Mouse (Mus musculus): ENCODE data around the gene Ank3.

Gene Ank3

DNA sequence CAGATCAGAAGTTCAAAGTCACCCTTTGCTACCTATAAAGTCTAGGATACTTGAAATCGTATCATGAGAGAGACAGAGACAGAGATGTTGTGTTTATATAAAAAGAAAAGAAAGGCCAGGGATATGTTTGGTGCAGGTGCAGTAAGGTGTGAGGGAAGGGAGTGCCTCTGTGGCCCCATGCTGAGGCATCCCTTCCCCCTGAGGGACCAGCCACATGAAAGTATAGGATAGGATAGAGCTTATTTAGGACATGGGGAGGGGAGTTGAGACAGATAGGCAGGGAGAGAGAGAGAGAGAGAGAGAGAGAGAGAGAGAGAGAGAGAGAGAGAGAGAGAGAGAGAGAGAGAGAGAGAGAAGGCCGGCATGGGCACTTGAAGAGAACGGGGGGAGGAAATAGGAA, 175.2 kb downstream of the Ank3 start:
- no peak for DNase-seq (ENCODE audit: low spot score)

DNA sequence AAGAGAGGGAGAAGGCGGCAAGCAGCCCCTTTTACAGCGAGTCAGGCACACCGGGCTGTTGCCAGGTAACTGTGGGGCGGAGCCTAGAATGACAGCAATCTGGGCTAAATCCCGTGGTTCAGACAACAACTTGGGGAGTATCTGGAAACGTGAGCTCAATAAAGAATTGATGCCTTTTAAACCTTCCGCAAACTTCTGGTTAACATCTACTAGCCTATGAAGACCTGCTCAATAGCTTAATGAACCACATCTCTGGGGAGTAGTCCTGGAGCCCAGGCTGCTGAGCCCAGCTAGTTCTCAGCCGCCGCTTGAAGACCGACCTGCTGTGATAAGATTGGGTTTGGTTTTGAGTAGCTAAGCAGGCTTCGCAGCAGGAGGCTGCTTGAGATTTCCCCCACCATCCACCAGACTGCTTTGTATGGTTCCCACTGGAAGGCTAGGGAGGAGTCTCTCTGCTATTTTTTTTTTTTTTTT, 175.7 kb downstream of the Ank3 start:
- no peak for DNase-seq (ENCODE audit: low spot score)

DNA sequence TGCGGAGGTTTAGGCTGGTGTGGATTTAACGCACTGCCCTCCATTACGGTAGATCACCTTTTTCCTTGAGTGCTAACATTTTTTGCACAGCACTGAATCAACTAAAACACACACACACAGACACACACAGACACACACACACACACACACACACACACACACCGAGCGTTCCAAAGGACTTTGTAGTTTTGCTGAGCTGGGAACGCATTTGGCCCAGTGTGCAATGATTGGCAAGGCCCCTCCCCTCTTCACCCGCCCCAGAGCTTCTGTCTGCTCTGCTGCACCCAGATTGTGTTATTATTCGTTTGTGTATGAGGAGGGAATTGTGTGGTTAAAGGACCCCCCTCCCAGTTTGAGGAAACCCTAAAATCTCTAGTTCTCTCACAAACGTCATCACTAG, 176.3 kb downstream of the Ank3 start:
- DNase-seq (ENCODE audit: low spot score), result no peak

DNA sequence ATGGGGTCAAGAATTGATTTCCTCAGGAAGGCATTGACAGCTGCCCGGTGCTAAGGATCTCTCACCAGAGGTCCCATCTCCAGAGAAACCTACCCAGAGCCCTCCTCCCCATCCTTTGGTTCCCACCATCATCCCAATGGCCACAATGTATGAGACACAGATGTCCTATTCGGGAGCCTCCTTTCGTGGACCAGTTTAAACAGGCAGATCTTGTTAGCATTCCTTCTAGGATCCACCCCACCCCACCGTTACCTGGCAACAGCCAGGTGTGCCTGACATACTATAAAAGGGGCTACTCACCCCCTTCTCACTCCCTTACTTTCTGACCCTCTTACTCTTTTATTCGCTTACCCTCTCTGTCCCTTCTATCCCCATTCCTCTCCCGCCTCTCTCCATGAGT, 176.9 kb downstream of the Ank3 start:
- DNase-seq (ENCODE audit: low spot score), result no peak

DNA sequence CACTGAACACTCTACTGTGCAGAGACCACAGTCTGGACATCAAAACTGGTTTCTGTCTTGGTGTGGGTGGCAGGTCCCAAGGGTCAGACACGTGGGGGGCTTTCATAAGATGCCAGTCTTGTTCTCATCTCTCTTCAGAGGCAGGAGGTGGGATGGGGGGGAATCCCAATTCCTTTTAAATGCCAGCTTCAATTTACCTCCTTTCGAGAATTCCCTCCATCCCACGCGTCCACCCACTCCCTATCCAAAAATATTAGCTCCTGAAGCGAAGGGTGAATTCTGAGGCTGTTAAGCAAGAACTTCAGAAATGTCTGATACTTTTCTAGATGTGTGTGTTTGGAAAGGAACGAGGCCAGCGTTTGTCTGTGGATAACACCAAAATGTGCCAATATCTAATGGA, 177.7 kb downstream of the Ank3 start:
- no peak for DNase-seq (ENCODE audit: low spot score)

DNA sequence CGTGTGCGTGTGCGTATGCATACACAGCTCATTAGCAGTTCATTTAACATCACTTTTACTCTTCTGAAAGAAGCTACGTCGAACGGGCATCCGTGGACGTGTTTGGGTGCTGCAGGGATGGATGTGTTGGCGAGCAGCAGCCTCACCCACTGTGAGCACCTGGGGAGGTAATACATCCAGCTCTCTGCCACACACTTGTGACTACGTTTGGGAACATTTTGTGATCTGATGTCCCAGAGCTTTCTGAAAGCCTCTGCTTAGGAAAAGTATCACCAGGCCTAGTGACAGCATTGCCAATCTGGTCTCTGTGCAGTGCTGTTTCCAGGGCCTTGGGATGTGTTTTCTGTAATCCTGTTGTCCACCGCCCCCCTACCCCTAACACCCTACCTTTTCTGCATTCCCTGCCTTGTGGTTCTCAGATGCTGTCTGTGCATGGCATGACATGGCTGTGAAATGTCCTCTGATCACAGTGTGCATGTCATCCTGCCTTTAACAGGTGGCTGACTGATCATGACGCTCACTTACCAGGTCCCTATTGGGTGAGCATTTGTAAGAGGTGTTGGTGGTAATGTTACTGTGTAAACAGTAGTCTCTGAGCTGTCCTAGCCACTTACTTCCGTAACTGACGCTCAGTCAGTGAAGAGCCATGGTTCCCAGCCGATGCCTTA, 178.6 kb downstream of the Ank3 start:
- no peak for DNase-seq (ENCODE audit: low spot score)

DNA sequence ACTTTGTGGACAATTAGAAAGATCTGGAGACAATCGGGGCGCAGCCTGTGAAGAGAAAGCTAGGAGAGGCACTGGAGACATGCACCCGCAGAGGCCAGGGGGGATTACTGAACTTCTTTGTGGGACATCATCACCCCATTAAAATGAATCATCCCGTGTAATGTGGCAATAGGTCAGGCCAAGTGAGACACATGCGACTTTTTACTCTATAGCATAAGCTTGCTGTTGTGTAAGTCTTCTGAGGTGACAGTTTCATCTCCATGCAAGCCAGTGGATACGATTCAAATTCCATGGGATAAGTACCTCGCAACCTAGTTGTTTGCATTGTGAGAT, 179.1 kb downstream of the Ank3 start:
- no peak for DNase-seq (ENCODE audit: low spot score)

DNA sequence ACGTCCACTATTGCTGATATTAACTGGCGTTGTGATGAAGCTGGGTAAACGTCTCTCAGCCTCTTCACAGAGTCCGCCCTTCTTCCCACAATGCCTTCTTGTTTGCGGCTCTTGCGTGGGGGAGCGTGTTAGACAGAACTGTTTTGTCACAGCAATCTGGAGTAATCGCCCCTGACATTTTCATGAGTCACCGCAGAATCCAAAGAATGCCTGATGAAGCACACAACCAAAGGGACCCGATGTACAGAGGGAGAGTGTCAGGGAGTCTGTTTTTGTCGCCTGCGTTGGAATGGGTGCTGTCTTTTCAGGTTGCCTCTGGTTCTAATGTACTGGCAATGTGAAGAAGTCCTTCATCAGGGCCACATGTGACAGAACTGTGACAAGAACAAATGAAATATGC, 181.0 kb downstream of the Ank3 start:
- DNase-seq (ENCODE audit: low spot score), result no peak

DNA sequence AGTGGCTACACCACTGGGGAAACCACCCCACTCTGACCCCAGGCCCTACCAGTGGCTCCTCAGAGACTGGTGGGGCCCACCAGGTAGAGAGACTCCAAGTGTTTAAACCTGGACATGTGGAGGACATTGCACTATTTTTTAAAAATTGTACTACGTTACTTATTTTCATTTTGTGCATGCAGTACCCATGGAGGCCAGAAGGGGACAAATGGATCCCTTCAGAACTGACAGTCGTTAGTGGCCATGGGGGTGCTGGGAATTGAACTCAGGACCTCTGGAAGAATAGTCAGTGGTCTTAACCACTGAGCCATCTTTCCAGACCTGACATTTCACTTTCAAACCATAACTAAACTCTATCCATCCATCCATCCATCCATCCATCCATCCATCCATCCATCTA, 183.0 kb downstream of the Ank3 start:
- no peak for DNase-seq (ENCODE audit: low spot score)

DNA sequence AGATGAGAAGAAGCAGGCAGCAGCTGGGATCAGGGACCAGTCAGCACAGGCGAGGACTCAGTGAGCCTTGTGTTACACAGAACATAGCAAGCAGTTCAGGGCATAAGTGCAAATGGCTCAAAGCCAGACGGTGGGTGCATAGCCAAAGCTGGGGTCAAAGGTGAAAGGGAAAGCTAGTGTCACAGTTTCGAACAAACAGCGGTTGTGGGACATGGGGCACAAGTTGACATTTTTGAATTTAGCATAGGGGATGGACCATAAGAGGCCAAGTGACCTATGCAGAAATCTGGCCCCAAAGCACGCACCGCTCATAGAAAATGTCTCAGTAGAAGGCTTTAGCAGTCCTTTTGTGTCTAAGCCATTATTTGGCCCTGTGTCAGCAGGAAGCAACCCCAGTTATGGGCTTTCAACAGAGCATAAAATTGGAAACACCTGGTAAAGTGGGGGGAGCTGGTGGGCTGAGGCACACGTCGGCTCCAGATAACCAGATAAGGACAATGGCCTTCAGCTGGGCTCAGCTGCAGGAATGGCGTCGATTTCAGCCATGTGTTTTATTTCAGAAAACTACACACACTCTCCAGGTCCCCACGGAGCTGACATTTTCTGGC, 185.4 kb downstream of the Ank3 start:
- peak; percentile 52 for DNase-seq (ENCODE audit: low spot score)

DNA sequence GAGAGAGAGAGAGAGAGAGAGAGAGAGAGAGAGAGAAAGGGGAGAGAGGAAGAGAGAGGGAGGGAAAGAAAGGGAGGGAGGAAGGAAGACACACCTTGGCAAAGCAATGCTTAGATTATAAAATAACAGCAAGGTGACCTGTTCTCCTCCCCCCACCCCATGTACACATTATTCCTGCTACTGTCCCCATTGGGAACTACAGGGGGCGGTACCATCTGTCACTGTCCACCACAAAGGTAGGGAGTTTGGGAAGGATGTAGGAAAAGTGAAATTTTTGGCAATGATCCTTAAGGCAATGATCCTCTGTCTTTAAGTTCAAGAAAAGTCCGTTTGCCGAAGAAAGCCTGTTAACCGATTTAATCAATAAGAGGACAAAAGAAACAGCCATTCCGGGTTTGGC, 186.0 kb downstream of the Ank3 start:
- no peak for DNase-seq (ENCODE audit: low spot score)

DNA sequence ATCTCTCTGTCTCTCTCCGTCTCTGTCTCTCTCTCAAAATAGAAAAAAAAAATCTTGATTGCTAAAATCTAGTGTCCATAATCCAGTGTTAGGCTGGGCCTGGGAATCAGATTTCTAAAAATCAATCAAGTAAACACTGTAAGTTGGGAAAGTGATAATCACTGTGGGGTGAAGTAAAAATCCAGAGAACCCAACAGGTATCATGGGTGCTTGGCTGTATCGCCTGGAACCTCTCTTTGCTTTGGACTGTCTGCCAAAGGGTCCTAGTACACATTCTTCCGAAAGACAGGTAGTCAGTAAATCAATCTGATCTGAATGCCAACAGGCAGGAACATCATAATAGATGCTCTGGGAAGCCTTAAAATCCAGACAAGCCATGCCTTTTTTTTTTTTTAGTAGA, 186.7 kb downstream of the Ank3 start:
- no peak for DNase-seq (ENCODE audit: low spot score)

DNA sequence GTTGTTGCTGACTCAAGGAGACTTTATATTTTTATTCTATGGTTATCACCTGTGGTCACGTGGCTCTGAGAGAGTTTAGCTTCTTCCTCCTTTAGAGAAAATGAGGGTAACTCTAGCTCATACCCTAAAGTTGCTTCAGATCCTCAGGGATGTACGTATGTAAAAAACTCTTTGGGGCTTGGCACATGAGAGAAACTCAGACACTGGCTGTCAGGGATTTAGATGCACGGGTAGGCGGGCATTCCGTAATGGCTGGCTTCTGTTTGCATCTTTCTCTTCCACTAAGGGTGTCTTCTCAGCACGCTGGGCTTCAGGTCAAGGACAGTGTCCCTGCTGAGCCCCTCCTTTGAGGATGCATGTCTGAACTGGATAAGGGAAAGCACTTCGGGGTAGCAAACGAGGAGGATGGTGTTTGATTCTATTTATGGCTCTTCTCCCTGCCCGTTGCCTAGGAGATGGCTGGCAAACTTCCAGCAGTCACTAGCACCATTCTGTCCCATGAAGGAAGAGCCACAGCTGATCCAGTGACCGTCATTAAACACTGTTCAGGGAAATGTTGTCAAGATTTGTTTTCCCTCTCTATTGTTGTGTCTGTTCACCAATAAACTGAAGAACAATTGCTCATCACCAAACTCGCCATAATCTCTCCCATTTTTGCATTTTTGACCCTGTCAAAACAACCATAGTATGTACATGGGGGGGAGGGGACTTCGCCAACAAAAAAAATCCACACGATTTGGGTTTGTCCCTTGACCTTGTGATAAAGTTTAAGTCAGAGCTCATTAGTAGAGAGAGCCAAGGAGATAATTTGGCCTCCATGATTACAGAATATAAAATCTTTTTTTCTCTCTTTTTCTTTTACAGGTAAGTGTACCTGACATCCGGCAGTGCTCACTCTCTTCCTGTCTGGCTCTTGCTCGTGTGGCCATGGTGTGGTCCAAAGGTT, 195.9 kb downstream of the Ank3 start:
- no peak for DNase-seq (ENCODE audit: low spot score)

DNA sequence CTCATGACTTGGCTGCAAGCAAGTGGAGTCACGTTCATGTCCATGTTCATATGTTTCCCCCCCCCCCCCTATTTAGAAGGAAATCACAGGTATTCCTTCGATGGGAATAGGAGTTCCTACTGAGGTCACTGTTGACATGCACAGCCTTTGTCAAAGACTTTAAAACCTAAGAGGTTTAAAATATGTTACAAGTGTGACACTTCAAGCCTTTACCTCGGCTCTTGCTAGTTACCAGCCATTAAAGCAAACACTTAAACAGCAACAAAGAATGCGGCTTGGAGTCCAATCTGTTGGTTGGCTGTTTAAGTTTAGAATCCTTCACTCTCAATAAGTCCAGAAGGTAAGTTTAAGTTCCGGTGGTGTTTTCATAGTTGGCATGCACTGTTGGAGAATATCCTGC, 196.9 kb downstream of the Ank3 start:
- DNase-seq (ENCODE audit: low spot score), result no peak

DNA sequence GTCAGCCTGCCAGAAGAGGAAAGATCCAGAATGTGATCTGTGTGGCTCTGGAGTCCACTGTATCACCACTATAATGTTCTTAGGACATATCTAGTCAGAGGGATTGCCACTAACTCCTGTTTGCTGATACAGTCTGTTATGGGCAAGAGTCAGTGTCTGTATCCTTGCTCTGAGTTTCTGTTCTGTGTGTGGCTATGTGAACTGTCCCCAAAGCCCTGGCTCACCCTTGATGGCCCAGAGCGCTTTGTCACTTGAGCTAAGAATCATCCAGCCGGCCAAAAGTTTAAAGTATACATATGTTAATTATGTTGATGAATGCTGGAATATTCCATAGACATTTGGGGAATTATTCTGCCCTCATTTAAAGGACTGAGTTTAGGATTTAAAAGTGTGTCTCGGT, 202.9 kb downstream of the Ank3 start:
- no peak for DNase-seq (ENCODE audit: low spot score)

DNA sequence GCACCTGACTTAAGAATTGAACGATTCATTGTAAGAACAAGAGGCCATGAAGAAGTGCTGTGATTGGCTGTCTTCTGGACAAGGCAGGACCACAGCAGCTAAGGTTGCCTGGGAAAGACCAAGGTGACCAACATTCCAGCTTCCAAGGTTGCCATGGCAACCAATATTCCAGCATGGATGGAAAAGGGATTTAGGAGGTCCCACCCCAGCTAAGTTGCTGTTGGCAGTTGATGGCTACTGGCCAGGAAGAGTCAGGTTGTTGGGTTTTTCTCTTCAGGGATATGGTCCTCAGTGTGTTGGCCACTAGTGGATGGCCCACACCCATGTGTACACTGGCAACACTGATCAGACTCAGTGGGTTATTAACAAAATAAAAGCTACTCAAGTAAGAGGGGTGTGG, 204.1 kb downstream of the Ank3 start:
- no peak for DNase-seq (ENCODE audit: low spot score)

DNA sequence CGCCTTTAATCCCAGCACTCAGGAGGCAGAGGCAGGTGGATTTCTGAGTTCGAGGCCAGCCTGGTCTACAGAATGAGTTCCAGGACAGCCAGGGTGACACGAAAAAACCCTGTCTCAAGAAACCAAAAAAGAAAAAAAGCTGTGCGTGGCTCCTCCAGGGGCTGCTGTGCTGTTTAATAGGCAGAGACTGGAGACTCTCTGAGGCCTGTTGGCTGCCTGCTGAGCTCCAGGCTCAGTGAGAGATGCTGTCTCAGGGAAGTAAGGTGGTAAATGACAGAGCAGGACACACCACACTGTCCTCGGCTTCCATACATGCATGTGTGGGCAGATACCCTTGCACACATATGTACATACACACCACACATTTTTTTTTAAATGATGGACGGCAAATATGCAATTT, 206.0 kb downstream of the Ank3 start:
- DNase-seq (ENCODE audit: low spot score), result no peak

DNA sequence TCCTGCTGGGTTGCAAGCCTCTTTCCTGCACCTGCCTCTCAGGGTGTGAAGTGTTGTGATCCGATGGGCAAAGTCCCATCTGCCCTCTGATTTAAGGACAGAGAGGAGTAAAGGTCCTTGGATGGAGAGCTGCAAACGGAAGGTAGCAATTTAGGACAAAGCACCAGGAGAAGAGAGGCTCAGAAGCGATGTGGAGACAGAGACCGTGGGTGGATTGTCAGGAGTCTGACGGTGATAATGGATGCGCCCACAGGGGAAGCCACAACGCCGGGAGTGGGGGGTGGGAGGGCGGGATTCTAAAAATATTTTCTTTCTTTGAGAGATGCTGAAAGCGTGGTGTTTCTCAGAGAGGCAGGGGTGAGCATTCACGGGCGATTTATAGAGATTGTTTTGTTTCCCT, 206.6 kb downstream of the Ank3 start:
- no peak for DNase-seq (ENCODE audit: low spot score)

DNA sequence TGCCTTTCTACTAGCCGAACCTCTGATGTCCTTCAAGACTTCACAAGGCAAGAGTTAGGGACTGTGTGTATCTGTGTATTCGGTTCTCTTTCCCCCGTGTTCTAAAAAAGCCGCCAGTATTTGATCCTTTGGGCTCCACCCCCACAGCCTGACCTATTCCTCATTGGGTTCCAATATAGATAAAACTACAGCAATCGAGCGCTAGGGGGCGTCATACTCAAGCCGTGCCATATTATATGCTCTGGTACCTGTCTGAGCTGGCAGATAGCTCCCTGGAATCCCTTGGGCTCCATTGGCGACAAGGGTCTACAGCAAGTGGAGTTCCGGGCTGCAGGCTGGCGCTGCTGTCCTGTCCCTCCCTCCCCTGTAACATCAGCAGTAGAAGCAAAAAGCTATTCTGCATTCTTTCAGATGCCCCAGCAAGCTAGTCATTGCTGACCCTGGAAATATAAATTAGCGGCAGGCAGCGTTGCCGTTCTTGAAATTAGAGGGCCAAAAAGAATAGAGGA, 209.1 kb downstream of the Ank3 start:
- peak; percentile 5 for DNase-seq (ENCODE audit: low spot score)

DNA sequence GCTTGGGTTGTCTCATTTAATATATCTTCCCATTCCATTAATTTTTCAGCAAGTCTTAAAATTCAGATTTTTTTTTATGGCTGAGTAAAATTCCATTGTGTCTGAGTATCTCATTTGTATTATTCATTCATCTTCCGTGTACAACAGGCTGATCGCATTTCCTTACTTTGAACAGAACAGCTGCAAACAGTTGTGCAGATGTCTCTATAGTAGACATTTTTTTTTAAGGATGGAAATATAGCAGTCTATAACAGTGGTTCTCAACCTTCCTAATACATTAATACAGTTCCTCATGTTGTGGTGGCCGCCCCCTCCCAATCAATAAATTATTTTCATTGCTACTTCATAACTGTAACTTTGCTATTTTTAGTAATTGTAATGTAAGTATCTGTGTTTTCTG, 212.7 kb downstream of the Ank3 start:
- DNase-seq (ENCODE audit: low spot score), result no peak

DNA sequence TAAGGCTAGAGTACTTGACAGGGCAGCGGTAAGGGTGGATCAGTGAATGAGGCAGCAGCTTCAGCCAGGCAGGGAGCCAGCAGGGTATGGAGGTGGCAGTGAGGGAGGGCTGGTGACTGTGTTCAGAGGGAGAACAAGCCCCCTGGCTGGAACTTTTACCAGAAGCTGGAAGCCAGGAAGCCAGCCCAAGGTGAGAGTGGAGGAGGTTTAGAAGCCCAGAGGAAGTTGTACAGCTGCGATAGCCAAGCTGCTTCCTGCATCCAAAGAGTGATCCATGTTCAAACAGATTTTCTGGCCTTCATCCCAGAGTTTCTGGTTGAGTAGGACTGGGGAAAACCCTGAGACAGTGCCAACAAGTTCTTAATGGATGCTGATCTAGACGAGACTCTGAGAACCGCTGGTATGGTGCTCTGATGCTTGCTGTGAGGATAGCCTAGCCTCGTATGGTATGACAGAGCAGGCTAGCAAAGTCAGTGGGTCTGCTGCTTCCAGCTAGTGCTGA, 213.3 kb downstream of the Ank3 start:
- DNase-seq (ENCODE audit: low spot score), result no peak

DNA sequence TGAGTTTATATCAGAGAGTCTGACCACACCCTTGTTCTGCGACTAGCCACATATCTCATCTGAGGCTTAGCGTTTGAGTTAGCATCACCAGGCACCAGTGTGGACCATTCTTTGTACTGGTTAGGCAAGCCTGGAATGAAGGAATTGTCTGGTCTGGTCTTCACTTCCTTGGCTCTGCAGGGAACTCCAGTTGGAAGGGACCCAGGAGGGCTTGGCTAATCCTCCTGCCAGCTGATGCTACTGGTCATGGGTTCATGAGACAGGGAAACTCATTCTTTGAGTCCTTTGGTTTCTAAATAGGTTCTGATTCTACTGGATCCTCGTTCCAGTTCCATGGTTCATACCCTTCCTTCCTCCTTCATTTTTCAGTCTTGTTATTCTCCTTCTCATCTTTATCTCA, 218.4 kb downstream of the Ank3 start:
- no peak for DNase-seq (ENCODE audit: low spot score)
